Mouse (Mus musculus): ENCODE measurements at regions not wholly inside any gene's neighbourhood (a gene's known extent, or its start where the extent isn't known, plus 50 kb on each side); places are given as distances from the start of the nearest gene placed in this dataset.

DNA sequence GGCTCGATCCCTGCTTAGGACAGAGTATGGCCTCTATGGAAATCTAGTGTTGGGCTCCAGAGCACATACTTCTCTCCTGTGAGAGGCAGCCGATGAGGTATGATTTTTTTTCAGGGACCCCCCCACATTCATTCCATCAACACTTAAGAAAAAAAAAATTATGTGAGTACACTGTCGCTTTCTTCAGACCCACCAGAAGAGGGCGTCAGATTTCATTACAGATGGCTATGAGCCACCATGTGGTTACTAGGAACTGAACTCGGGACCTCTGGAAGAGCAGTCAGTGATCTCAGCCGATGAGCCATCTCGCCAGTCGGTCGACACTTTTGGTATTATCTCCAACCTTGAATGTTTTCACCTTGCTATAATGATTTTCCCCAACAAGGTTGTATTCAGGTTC is 145.4 kb upstream of the Plxnc1 start:
- no peak for ATAC-seq (ENCODE audit: low FRiP score)

DNA sequence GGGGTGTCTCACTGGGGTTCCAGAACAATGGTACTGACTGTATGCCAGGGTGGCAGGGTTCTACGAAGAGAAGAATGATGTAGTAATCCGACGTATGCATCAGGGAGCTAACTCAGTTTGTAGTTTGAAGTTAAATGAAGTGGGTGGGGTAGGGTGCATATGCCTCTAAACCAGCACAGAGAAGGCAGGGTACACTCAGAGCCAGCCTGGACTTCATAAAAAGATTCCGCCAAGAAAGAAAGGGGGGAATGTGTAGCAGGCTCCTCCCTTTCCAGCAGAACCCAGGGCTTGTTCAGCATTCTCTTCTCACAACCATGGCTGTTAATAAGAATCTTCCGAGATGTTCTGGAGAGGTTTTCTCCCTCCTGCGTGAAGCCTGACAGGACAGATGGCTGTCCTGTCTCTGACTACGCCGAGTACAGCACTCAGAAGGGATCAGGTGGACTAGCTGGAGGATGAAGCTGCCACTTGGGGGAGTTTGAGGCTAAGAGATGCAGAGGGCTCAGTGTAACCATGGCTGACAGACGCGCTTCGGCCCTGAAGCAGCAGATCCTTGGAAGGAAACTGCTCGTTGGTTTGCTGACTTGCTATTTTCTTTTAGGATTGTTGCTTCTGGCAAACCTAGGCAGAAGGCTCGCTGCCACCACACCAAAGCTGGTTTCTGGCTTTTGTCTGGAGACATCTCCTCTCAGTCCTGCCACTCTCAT is 143.4 kb upstream of the Plxnc1 start:
- Histone ChIP-seq H3K4me3 (replicated peaks; ENCODE audit: low read length) (no peak overlapping the region), H3K27ac (no peak overlapping the region), H3K9ac (no peak overlapping the region), H3K27me3 (ENCODE audit: control insufficient read depth, insufficient read depth, low read length) (no peaks in the 10 kb centered on the region), H3K4me1 (replicated peaks; ENCODE audit: control insufficient read depth, insufficient read depth, low read length) (no peaks in the 10 kb centered on the region), H3K4me2 (replicated peaks) (no peak overlapping the region), H3K36me3 (replicated peaks; ENCODE audit: control insufficient read depth, insufficient read depth) (no peaks in the 10 kb centered on the region), H3K9me3 (ENCODE audit: control insufficient read depth, low read length) (no peaks in the 10 kb centered on the region)
- 40% methylated on average over 13 of the region's 13 CpGs for WGBS
- DNase-seq (ENCODE audit: low spot score) = peak; percentile 75
- ATAC-seq (ENCODE audit: low FRiP score) = peak; percentile 85; the same call in 1 of the 2 replicates

More for the DNA sequence above, 145.4 kb upstream of the Plxnc1 start:
- Histone ChIP-seq H3K36me3 (replicated peaks; ENCODE audit: control insufficient read depth, insufficient read depth) (no peaks in the 10 kb centered on the region), H3K4me1 (replicated peaks; ENCODE audit: control insufficient read depth, insufficient read depth, low read length) (no peaks in the 10 kb centered on the region), H3K4me3 (replicated peaks; ENCODE audit: low read length) (no peak overlapping the region), H3K9me3 (ENCODE audit: control insufficient read depth, low read length) (no peaks in the 10 kb centered on the region), H3K9ac (no peak overlapping the region), H3K27me3 (ENCODE audit: control insufficient read depth, insufficient read depth, low read length) (no peaks in the 10 kb centered on the region), H3K4me2 (replicated peaks) (no peak overlapping the region), H3K27ac (no peak overlapping the region)
- WGBS = 86% methylated on average over 9 of the region's 9 CpGs
- no peak for DNase-seq (ENCODE audit: low spot score)

DNA sequence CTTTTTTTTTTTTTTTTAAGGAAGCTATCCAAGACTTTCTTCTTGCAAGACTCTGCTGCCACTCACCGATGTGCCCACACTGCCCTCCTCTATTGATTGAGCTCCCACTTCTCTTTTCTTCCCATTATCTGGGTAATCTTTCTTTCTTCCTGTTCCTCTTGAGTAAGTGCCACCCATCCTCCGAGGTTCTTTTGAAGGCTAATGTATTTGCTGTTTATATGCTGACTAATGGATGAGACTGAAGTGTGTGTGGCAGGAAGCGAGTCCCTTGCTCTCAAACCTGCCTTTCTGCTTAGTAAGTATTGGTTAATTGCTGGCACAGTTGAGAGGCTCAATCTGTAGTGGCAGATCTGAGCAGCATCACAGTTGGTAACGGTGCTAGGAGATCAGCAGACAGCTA is 142.1 kb upstream of the Plxnc1 start:
- Histone ChIP-seq H3K9me3 (ENCODE audit: control insufficient read depth, low read length) (no peaks in the 10 kb centered on the region), H3K27me3 (ENCODE audit: control insufficient read depth, insufficient read depth, low read length) (no peaks in the 10 kb centered on the region), H3K27ac (no peak overlapping the region), H3K9ac (no peak overlapping the region), H3K36me3 (replicated peaks; ENCODE audit: control insufficient read depth, insufficient read depth) (no peaks in the 10 kb centered on the region), H3K4me3 (replicated peaks; ENCODE audit: low read length) (no peak overlapping the region), H3K4me2 (replicated peaks) (no peak overlapping the region), H3K4me1 (replicated peaks; ENCODE audit: control insufficient read depth, insufficient read depth, low read length) (no peaks in the 10 kb centered on the region)
- ATAC-seq (ENCODE audit: low FRiP score) (no peak), DNase-seq (ENCODE audit: low spot score) (no peak)
- 65% methylated on average over 4 of the region's 4 CpGs for WGBS

DNA sequence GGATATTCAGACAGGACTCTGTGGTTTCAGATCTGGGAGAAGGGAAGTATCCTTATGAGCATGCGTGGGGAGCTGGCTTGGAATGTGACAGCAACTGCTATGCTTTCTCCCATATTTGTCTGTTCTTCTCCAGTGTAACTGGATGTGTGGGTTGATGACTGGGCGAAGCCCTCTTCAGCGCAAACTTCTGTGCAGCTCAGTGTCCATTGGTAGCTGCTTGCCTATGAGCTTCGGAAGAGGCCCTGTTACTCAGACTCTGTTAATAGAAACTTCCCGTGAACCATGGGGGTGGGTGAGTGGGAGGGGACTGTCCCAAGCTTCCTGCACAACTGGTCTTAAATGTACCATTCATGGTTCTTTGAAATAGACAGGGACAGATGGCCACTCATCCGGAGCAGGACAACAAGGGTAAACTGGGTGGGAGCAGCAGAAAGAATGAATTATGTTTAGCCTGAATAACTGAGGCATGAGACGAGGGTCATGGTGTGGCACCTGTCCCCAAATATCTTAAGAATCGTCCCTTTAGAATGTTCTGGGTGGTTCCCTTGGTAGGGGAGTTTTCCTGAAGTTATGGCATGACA is 141.1 kb upstream of the Plxnc1 start:
- Histone ChIP-seq H3K4me1 (replicated peaks; ENCODE audit: control insufficient read depth, insufficient read depth, low read length) (no peaks in the 10 kb centered on the region), H3K4me3 (replicated peaks; ENCODE audit: low read length) (no peak overlapping the region), H3K27ac (no peak overlapping the region), H3K36me3 (replicated peaks; ENCODE audit: control insufficient read depth, insufficient read depth) (no peaks in the 10 kb centered on the region), H3K4me2 (replicated peaks) (no peak overlapping the region), H3K27me3 (ENCODE audit: control insufficient read depth, insufficient read depth, low read length) (no peaks in the 10 kb centered on the region), H3K9me3 (ENCODE audit: control insufficient read depth, low read length) (no peaks in the 10 kb centered on the region), H3K9ac (no peak overlapping the region)
- no peak for DNase-seq (ENCODE audit: low spot score)
- WGBS = 76% methylated on average over 8 of the region's 8 CpGs
- ATAC-seq (ENCODE audit: low FRiP score) = no peak

DNA sequence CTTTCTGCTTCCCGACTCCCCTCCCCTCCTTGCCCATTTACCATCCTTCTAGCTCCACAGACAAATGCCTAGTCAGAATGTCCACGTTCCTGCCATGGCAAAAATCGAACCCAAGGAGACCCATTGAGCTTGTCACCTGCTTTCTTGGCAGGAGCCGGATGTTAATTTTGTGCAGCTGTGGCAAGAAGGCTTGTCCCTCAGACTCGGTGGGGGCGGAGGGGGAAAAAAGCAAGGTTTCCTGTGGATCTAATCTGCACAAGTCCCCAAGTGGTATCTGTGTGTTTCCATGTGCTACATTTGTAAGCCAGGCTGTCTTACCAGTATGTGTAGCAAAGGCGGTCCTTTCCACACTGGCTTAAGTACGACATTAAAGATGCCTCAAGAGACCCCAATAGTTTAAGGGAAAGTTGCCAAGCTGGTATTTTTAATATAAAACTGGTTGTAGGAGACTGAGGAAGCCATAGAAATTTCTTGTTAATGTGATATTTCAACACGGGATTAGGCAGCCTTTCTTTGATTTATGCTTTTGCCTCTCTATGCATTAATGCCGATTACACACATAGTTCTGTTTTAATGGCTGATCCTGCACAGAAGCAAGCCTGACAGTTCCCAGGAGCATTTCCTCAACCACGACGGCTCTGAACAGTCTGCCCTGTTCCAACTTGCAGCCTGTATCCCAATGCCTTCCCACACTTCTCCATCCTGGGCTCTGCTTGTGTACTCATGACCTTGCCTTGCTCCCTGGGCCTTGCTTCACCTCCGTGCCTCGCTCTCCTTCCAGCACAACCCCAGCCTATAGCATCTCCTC is 138.9 kb upstream of the Plxnc1 start:
- no peak for ATAC-seq (ENCODE audit: low FRiP score)
- no peak overlapping the region for H3K9ac ChIP-seq
- WGBS = 60% methylated on average over 14 of the region's 14 CpGs
- H3K9me3 ChIP-seq (ENCODE audit: control insufficient read depth, low read length) = no peaks in the 10 kb centered on the region
- H3K27ac ChIP-seq = no peak overlapping the region
- H3K4me3 ChIP-seq (replicated peaks; ENCODE audit: low read length) = no peak overlapping the region
- no peaks in the 10 kb centered on the region for H3K4me1 ChIP-seq (replicated peaks; ENCODE audit: control insufficient read depth, insufficient read depth, low read length)
- no peak for DNase-seq (ENCODE audit: low spot score)
- H3K27me3 ChIP-seq (ENCODE audit: control insufficient read depth, insufficient read depth, low read length) = no peaks in the 10 kb centered on the region
- H3K4me2 ChIP-seq (replicated peaks) = no peak overlapping the region
- H3K36me3 ChIP-seq (replicated peaks; ENCODE audit: control insufficient read depth, insufficient read depth) = no peaks in the 10 kb centered on the region

DNA sequence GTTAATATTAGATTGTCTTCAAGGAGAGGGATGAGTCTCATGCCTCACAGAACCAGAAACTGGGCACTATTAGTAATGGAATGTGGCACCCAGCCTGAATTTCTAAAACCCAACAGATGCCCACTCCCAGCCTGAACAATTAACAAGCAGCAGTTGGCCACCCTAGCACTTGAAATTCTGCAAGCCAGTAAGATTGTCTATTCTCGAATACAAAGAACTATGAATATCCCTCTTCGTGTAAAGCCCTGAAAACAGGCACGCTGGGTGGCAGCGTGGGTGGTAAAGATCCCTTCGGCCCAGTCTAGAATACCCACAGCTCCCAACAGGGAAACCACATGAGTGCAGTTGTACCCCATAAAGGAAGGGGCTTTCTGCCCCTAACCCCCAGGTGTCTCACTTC is 138.0 kb upstream of the Plxnc1 start:
- H3K9me3 ChIP-seq (ENCODE audit: control insufficient read depth, low read length) = no peaks in the 10 kb centered on the region
- H3K36me3 ChIP-seq (replicated peaks; ENCODE audit: control insufficient read depth, insufficient read depth) = no peaks in the 10 kb centered on the region
- H3K4me1 ChIP-seq (replicated peaks; ENCODE audit: control insufficient read depth, insufficient read depth, low read length) = no peaks in the 10 kb centered on the region
- no peak overlapping the region for H3K4me2 ChIP-seq (replicated peaks)
- no peaks in the 10 kb centered on the region for H3K27me3 ChIP-seq (ENCODE audit: control insufficient read depth, insufficient read depth, low read length)
- H3K4me3 ChIP-seq (replicated peaks; ENCODE audit: low read length) = no peak overlapping the region
- WGBS = 86% methylated on average over 5 of the region's 5 CpGs
- no peak overlapping the region for H3K9ac ChIP-seq
- ATAC-seq (ENCODE audit: low FRiP score) (no peak), DNase-seq (ENCODE audit: low spot score) (no peak)
- H3K27ac ChIP-seq = no peak overlapping the region

DNA sequence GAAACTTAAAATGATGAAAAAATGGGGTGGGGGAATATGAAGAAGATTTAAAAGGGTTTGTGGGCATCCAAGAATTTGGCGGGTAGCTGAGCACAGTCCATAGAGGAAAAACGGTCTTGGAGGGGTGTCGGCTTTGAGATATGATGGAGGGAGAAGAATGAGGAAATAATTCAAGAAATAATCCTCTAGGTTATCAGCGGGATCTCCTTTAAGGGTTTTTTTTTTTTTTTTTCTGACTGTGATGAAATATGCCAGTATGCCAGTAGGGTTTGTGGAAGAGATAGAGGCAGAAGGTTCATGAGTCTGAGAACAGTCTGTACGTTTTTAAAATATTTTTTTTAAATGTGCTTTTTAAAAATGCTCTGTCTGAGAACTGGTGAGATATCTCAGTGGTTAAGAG is 135.3 kb upstream of the Plxnc1 start:
- Histone ChIP-seq H3K27me3 (ENCODE audit: control insufficient read depth, insufficient read depth, low read length) (no peaks in the 10 kb centered on the region), H3K4me2 (replicated peaks) (no peak overlapping the region), H3K4me3 (replicated peaks; ENCODE audit: low read length) (no peak overlapping the region), H3K36me3 (replicated peaks; ENCODE audit: control insufficient read depth, insufficient read depth) (no peaks in the 10 kb centered on the region), H3K27ac (no peak overlapping the region), H3K9ac (no peak overlapping the region), H3K9me3 (ENCODE audit: control insufficient read depth, low read length) (no peaks in the 10 kb centered on the region), H3K4me1 (replicated peaks; ENCODE audit: control insufficient read depth, insufficient read depth, low read length) (no peaks in the 10 kb centered on the region)
- ATAC-seq (ENCODE audit: low FRiP score) (no peak), DNase-seq (ENCODE audit: low spot score) (no peak)
- WGBS = 89% methylated on average over 5 of the region's 5 CpGs

DNA sequence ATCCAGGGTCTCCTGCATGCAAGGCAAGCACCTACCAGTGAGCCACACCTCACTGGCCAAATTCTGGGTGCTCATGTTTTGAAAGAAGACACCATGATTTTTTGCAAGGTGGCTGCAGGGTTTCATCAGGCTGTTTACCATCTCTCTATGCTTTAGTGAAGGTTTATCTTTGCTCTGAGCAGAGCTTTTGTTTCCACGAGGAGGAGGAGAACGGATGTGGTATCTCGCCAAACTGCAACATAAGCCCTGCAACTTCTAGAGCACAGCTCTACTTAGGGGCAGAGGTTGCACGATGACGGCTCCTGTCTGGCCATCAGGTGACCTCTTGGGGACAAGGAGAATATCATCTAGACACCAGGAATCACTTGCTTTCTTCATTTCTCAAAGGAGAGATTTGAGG is 131.8 kb upstream of the Plxnc1 start:
- no peak for DNase-seq (ENCODE audit: low spot score)
- no peak overlapping the region for H3K4me2 ChIP-seq (replicated peaks)
- H3K36me3 ChIP-seq (replicated peaks; ENCODE audit: control insufficient read depth, insufficient read depth) = no peaks in the 10 kb centered on the region
- no peaks in the 10 kb centered on the region for H3K9me3 ChIP-seq (ENCODE audit: control insufficient read depth, low read length)
- 87% methylated on average over 5 of the region's 5 CpGs for WGBS
- H3K4me3 ChIP-seq (replicated peaks; ENCODE audit: low read length) = no peak overlapping the region
- no peaks in the 10 kb centered on the region for H3K27me3 ChIP-seq (ENCODE audit: control insufficient read depth, insufficient read depth, low read length)
- no peaks in the 10 kb centered on the region for H3K4me1 ChIP-seq (replicated peaks; ENCODE audit: control insufficient read depth, insufficient read depth, low read length)
- H3K27ac ChIP-seq = no peak overlapping the region
- no peak for ATAC-seq (ENCODE audit: low FRiP score)
- no peak overlapping the region for H3K9ac ChIP-seq

DNA sequence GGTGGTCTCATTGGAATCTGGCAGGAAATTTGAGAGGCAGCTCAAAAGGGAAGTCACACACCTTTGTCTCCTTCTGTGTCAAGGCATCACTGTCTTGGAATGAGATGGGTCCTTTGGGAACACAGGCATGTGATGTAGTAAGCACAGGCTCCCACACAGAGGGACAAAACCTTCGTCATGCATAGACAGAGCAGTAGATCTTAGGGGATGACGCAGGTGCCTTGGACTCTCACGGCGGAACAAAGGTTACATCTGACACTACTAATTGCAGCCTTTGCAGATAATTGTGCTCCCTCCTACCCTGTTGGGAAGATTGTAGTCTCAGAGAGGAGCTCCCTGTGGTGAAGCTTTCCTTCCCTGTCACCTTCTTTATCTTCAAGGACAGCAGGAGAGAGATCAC is 131.3 kb upstream of the Plxnc1 start:
- Histone ChIP-seq H3K27me3 (ENCODE audit: control insufficient read depth, insufficient read depth, low read length) (no peaks in the 10 kb centered on the region), H3K9me3 (ENCODE audit: control insufficient read depth, low read length) (no peaks in the 10 kb centered on the region), H3K4me3 (replicated peaks; ENCODE audit: low read length) (no peak overlapping the region), H3K4me1 (replicated peaks; ENCODE audit: control insufficient read depth, insufficient read depth, low read length) (no peaks in the 10 kb centered on the region), H3K36me3 (replicated peaks; ENCODE audit: control insufficient read depth, insufficient read depth) (no peaks in the 10 kb centered on the region), H3K4me2 (replicated peaks) (no peak overlapping the region), H3K27ac (no peak overlapping the region), H3K9ac (no peak overlapping the region)
- no peak for ATAC-seq (ENCODE audit: low FRiP score)
- WGBS = 68% methylated on average over 4 of the region's 4 CpGs
- DNase-seq (ENCODE audit: low spot score) = no peak
